Mouse (Mus musculus): Measurements from ENCODE around the gene Timm8b.

The Timm8b gene

GRCm38 (mm10) chr9:50603189-50603997 is at the start of gene Timm8b, which contains the start of gene Sdhd:
TSS of gene Timm8b (plus strand) at chr9:50603910.
TSS of gene Sdhd (minus strand) at chr9:50603812.
- DNase-seq: peak; percentile 99

GRCm38 (mm10) chr9:50554241-50555093 is 49.2 kb upstream of the Timm8b start, which contains the start of gene Il18:
TSS of gene Il18 (plus strand) at chr9:50554827.
- DNase-seq: peak; percentile 95

GRCm38 (mm10) chr9:50555094-50555446 is 48.6 kb upstream of the Timm8b start, which contains the start of gene Bco2:
TSS of gene Bco2 (minus strand) at chr9:50555181.
- DNase-seq: no peak

- peak; percentile 73 for DNase-seq
Observed at GRCm38 (mm10) chr9:50561145-50561917, 42.4 kb upstream of the Timm8b start, which contains the start of gene Tex12. TSS of gene Tex12 (minus strand) at chr9:50561325.

- DNase-seq: no peak
Observed at GRCm38 (mm10) chr9:50561918-50562360, 41.8 kb upstream of the Timm8b start.

GRCm38 (mm10) chr9:50565173-50565572 is 38.5 kb upstream of the Timm8b start:
- peak; percentile 93 for DNase-seq

- DNase-seq: no peak
Observed at GRCm38 (mm10) chr9:50565940-50566339, 37.8 kb upstream of the Timm8b start.

- peak; percentile 55 for DNase-seq
Observed at GRCm38 (mm10) chr9:50567372-50567771, 36.3 kb upstream of the Timm8b start.

GRCm38 (mm10) chr9:50567881-50568280 is 35.8 kb upstream of the Timm8b start:
- DNase-seq: peak; percentile 82

- peak; percentile 62 for DNase-seq
Observed at GRCm38 (mm10) chr9:50569599-50570525, 33.8 kb upstream of the Timm8b start.

- peak; percentile 35 for DNase-seq
Observed at GRCm38 (mm10) chr9:50580370-50580769, 23.3 kb upstream of the Timm8b start.

- peak; percentile 70 for DNase-seq
Observed at GRCm38 (mm10) chr9:50585145-50585818, 18.4 kb upstream of the Timm8b start.

- peak; percentile 83 for DNase-seq
Observed at GRCm38 (mm10) chr9:50586955-50587354, 16.8 kb upstream of the Timm8b start.

GRCm38 (mm10) chr9:50590856-50591518 is 12.7 kb upstream of the Timm8b start:
- DNase-seq: no peak

GRCm38 (mm10) chr9:50592955-50593354 is 10.8 kb upstream of the Timm8b start:
- DNase-seq: no peak

GRCm38 (mm10) chr9:50593544-50593943 is 10.2 kb upstream of the Timm8b start:
- DNase-seq: no peak

GRCm38 (mm10) chr9:50594794-50595417 is 8.8 kb upstream of the Timm8b start:
- DNase-seq: no peak

- peak; percentile 91 for DNase-seq
Observed at GRCm38 (mm10) chr9:50596973-50597372, 6.7 kb upstream of the Timm8b start.

- peak; percentile 85 for DNase-seq
Observed at GRCm38 (mm10) chr9:50601536-50601935, 2.2 kb upstream of the Timm8b start.
